Mouse (Mus musculus): ENCODE measurements around the gene Rere.

The Rere gene

GRCm38 (mm10) chr4:150281018-150281761, at the start of gene Rere:
Gene Rere (plus strand): TSS chr4:150281646.
- peak; percentile 93 to 97 for DNase-seq (ENCODE audit: low read depth in 1 of 2, low spot score in 2 of 2)

- DNase-seq (ENCODE audit: low read depth in 1 of 2, low spot score in 2 of 2) = no peak
Measured at GRCm38 (mm10) chr4:150231871-150232270, 49.6 kb upstream of the Rere start.

GRCm38 (mm10) chr4:150234599-150235327, 46.7 kb upstream of the Rere start:
- no peak for DNase-seq (ENCODE audit: low read depth in 1 of 2, low spot score in 2 of 2)

GRCm38 (mm10) chr4:150235585-150235984, 45.9 kb upstream of the Rere start:
- DNase-seq (ENCODE audit: low read depth in 1 of 2, low spot score in 2 of 2) = no peak

- no peak for DNase-seq (ENCODE audit: low read depth in 1 of 2, low spot score in 2 of 2)
Measured at GRCm38 (mm10) chr4:150236031-150236430, 45.4 kb upstream of the Rere start.

- DNase-seq (ENCODE audit: low read depth in 1 of 2, low spot score in 2 of 2) = peak; percentile 65 to 88
Measured at GRCm38 (mm10) chr4:150236521-150237481, 44.6 kb upstream of the Rere start, which contains the start of gene Eno1. Gene Eno1 (plus strand): TSS chr4:150236721.

- DNase-seq (ENCODE audit: low read depth in 1 of 2, low spot score in 2 of 2) = no peak
Measured at GRCm38 (mm10) chr4:150237636-150238361, 43.6 kb upstream of the Rere start.

GRCm38 (mm10) chr4:150238433-150239086, 42.9 kb upstream of the Rere start:
- DNase-seq (ENCODE audit: low read depth in 1 of 2, low spot score in 2 of 2) = no peak

GRCm38 (mm10) chr4:150239087-150239480, 42.4 kb upstream of the Rere start:
- no peak for DNase-seq (ENCODE audit: low read depth in 1 of 2, low spot score in 2 of 2)

- no peak for DNase-seq (ENCODE audit: low read depth in 1 of 2, low spot score in 2 of 2)
Measured at GRCm38 (mm10) chr4:150239503-150239902, 41.9 kb upstream of the Rere start.

GRCm38 (mm10) chr4:150239951-150240368, 41.5 kb upstream of the Rere start:
- DNase-seq (ENCODE audit: low read depth in 1 of 2, low spot score in 2 of 2) = peak in 1 of 2 experiments; percentile 71

GRCm38 (mm10) chr4:150240381-150240886, 41.0 kb upstream of the Rere start:
- no peak for DNase-seq (ENCODE audit: low read depth in 1 of 2, low spot score in 2 of 2)

- DNase-seq (ENCODE audit: low read depth in 1 of 2, low spot score in 2 of 2) = no peak
Measured at GRCm38 (mm10) chr4:150241708-150242107, 39.7 kb upstream of the Rere start.

GRCm38 (mm10) chr4:150242745-150243144, 38.7 kb upstream of the Rere start:
- DNase-seq (ENCODE audit: low read depth in 1 of 2, low spot score in 2 of 2) = no peak

- DNase-seq (ENCODE audit: low read depth in 1 of 2, low spot score in 2 of 2) = no peak
Measured at GRCm38 (mm10) chr4:150245876-150246275, 35.6 kb upstream of the Rere start.

- DNase-seq (ENCODE audit: low read depth in 1 of 2, low spot score in 2 of 2) = peak in 1 of 2 experiments; percentile 49
Measured at GRCm38 (mm10) chr4:150248009-150248408, 33.4 kb upstream of the Rere start.

- DNase-seq (ENCODE audit: low read depth in 1 of 2, low spot score in 2 of 2) = no peak
Measured at GRCm38 (mm10) chr4:150248917-150249316, 32.5 kb upstream of the Rere start.

- DNase-seq (ENCODE audit: low read depth in 1 of 2, low spot score in 2 of 2) = no peak
Measured at GRCm38 (mm10) chr4:150249731-150250270, 31.6 kb upstream of the Rere start.
